Mouse (Mus musculus) spleen, adult 18-20 months (tissue): ENCODE measurements around the gene Ank.

Source experiments
- DNase-seq, 2 experiments: peaks; one replicate each; pipeline ENCODE4 v3.0.0; 2022; ENCODE audit warnings: mixed read lengths in 2 of 2

Gene Ank

DNA sequence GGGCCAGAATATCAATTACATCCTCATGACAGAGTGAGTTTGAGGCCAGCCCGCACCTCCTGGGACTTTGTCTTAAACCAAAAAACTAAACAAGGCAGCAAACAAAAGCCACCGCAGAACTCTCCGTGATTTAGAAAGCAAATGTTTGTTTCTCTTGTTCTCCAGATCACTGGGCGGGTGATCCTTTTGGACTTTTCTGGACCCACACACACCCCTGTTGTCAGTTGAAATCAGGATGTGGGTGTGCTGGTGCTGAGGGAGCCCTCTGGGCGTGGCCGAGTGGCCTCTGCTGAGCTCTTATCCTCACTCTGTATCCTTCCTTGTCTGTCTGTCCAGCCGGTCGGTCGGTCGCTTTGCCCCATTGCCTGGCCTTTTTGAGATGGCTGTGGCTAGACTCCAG, 82.6 kb downstream of the Ank start:
- DNase-seq, result no peak

DNA sequence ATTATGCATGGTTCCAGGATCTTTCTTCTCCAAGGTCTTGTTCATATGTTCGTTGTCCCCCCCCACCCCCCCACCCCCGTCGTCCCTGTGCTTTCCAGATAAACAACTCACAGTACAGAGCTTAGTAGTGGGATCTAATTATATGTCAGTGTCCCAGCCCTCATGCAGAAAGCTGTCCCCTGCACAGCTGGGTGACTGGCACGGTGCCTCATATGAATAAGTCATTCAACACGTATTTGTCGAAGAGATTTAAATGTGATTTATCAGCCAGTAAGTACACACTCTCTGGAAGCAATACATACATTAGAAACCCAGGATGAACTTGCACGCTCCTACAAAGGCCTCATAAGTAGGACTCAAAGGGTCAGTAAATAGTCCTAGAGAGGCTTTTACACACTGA, 83.4 kb downstream of the Ank start:
- no peak for DNase-seq

DNA sequence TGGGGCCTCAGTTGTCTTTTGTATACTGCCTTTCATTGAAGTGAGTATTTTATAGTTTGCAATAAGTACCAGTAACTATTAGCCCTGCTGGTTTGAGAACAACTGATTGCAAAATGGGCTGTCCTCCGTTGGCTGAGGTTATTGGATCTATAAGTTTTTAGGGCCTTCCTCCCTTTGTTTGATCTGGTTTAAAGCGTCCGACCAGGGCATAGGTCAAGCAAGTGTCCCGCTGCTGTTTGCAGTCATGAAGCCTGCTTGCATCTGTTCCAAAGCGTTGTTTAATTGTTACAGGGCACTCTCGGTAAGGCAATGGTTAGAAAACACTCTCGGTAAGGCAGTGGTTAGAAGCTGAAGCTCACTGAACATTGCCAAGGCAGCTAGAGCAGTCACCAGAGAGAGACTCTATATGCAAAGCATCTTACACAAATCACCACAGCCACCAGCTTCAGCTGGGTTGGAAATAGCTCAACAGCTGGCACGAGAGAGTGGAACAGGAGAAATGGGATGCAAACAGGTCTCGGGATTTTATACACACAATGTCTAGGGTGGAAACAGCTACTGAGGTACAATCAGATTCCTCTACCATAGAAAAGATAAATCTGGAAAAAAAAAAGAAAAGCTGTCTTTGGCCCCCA, 84.0 kb downstream of the Ank start:
- DNase-seq, result no peak

DNA sequence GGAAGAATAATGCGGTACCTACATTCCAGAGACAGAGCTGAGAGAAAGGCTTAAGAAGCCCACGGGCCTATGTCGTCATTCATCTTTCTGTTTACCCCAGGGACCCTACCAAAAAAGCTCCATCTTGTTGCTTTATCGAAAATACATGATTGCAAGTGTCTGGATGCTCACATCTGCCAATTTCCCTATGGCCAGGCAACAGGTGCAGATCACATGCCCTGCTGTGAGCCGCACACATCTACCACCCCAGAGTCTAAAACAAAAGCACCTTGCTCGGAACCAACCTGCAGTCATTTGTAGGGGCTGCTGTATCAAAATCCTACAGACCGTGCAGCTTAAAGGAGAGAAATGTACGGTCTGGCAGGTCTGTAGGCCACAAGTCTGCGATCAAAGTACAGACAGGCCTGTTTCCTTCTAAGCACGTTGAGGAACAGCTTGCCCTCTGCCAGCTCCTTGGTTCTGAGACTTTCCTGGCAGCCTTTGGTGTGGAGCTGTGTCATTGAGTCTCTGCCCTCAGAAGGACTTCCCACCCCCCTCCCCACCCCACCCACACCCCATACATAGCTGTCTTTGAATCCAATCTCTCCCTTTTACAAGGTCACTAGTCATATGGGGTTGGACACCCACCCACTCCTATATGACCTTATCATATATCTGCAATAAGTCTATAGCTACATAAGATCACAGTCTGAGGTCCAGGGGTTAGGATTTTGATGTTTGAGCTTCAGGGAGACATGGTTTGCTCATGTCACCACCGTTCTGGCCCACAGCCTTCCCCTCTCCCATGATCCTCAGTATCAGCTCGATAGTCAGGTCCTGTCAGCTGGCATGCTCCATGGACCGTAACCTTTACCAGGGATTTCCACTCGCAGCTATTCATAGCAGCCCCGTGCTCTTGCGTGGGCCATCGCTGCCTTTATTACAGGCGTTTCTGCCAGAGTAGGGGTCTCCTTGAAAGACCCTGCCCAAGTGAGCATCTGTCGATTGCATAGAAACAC, 84.9 kb downstream of the Ank start:
- no peak for DNase-seq

DNA sequence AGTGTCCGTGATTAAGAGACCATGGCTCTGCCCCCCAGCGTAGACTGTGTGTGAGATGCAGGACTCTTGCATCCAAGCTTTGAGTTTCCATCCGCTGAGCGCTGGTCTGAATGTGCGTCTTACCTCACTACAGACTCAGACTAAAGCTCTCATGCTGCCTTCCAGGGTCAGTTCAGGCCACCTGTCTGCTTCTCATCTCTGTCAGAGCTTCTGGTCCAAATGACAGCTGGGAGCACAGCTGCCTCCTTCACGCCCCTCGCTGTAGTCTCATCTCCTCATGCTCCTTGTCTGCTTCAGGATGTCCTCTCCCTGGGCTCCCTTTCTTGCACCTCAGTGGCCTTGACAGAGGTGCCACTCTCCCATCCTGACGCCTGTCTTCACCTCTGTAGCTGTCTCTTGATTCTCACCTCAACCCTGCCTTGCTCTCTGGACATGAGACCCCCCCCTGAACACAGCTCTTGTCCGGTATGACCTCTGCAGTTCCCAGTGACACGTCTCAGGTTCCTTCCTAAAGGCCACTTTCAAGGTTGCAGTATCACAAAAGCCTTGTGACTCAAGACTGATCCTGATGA, 85.7 kb downstream of the Ank start:
- DNase-seq, result no peak

DNA sequence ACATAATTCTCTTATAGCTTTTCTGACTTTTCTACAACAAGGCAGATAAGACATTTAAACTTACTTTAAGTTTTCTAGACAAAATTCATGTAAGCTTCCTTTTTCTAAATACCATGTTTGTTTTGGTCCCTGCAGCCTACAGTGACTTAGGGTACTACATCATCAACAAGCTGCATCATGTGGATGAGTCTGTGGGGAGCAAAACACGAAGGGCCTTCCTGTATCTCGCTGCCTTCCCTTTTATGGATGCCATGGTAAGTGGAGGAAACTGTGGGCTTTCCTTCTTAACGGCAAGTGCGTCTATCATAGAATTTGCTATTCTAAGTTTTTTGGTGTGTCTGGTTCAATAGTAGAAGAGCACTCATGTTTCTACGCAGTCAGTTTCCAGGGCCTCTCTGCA, 87.1 kb downstream of the Ank start:
- DNase-seq, result no peak

DNA sequence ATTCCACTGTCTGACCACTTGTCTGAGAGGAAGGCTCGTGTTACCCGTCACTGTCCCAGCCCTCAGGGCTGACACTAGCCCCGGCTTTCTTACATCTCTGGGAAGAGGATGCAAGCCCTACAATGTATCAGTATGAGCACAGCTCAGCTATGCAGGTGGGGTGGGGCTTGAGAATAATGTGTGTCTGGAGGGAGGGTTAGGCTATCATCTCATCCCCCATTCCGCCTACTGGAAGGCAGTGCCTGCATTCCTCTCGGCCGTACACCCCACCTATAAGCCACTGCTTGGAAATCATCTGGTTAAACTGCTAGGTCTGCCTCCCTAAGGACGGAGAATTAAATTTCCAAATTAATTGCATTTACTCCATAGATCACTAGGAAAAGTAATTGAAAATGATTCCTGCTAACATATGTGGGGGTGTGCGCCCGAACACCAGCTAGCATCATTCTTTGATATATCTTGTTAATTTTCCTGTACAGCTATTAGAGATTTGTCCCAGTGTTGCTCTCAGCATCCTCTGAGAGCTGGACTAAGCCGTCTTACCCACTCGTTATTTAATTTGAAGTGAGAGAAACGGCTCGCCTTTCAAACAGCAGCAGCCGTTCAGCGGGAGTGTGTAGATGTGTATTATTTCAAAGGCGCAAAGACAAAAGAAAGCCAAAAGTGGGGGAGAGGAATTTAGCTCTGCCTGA, 92.1 kb downstream of the Ank start:
- DNase-seq, result no peak

DNA sequence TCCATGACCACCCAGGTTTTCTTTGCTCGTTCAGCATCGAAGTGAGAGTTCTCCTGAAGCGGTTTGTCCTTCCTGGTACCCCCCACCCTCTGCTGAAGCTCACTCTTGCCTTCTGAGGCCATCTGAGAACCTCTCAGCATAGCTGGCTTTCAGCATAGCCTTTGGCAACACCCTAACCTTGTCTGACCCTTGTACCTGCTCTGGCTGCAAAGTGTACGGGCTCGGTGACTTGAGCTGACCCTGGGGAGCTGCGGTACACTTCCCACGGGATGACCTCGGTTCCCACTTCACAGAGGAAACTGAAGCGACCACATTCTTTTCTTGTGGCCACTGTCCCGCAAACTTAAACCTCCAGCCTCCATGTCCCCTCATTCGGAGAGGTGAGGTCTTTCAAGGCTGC, 93.8 kb downstream of the Ank start:
- no peak for DNase-seq

DNA sequence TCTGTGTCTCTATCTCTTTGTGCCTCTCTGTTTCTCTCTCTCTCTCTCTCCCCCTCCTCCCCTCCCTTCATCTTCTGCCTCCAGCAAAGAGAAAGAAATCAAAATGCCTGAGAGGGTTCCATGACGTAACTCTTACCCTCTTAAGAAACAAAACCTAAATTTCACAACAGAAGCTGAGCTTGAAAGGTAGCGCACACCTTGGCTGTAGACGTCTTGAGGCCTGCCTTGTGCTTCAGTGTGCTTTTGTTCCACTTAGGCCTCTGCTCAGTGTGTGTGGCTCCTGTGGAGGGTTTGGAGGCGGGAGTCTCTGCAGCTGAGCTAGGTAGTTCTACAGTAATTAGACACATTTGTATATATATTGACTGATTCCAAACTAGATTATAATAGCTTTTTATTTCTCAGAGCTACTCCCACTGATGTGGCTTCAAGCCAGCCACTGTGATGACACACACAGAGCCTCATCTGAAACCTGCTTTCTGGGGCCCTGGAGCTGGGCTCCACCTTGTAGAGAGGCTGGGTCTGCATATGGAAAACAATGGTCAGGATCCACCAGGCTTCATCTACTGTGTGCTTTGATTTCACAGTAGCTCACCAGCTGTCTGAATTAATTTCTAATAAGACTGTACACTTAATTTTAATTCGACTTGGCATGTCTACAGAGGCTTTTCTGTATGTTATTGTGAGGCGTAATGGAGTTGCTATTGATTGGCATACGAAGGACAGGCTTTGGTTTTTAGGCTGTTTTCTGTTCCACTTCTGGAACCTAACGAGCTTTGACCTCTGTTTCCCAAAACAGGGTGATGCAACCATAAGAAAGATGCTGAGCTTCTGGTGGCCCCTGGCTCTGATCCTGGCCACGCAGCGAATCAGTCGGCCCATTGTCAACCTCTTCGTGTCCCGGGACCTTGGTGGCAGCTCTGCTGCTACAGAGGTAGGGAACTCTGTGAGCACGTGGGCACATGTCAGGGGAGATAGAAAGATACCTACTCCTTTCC, 97.9 kb downstream of the Ank start:
- no peak for DNase-seq

DNA sequence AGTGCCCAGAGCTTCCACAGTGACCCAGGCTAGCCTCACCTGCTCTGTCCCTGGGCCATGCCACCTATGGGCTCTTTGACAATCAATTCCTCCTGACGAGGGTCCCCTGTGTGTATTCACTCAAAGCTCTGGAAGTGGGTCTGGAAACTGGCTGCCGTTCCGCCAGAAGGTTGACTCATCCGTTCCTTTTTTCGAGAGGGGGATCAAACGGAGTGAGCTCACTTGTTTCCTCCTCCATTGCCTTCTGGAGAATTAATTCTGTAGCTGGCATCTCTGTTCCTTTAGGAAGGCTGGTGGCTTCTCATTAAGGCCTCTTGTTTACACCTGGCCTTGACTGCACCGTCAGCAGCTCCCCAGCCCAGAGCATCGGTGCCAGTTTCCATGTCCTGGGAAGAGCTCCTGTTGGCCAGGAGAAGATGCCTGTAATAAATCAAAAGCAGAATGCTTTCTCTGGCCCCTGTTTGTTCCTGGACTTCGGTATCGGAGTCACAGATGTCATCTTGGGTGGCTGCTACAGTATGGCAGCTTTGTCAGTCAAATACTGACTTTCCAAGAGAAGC, 99.2 kb downstream of the Ank start:
- DNase-seq, result no peak

DNA sequence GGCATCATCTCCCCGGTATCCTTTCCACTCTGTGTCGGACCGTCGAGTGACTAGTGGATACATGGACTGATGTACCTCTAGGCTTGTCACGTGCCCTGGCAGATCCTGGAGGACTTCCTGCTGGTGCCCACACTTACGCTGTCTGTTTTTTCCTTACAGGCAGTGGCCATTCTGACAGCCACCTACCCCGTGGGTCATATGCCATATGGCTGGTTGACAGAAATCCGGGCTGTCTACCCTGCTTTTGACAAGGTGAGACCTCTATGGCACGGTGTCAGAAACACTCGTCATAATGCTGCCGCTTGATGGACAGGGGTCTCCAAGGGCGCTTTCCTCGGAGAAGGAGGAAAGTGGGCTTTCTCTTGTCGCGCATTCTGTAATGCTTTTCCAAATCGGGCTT, 100.9 kb downstream of the Ank start:
- no peak for DNase-seq

DNA sequence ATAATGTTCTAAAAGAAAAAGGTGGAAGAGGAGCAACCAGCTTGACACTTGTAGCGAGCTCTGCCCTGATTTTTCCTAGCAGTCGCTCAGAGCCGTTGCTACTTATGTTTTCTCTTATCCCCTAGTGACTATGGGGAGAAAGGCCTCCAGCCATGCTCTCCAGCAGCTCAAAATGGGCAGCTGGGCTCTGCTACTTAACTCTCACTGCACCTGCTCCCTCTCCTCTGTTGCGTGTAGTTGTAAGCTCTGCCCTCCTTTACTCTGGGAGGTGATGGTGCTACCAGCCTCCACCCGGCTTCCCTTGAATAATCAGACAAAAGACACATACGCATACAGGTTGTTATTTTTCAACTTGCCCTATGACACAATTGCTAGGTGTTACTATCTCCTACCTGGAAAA, 101.9 kb downstream of the Ank start:
- no peak for DNase-seq

DNA sequence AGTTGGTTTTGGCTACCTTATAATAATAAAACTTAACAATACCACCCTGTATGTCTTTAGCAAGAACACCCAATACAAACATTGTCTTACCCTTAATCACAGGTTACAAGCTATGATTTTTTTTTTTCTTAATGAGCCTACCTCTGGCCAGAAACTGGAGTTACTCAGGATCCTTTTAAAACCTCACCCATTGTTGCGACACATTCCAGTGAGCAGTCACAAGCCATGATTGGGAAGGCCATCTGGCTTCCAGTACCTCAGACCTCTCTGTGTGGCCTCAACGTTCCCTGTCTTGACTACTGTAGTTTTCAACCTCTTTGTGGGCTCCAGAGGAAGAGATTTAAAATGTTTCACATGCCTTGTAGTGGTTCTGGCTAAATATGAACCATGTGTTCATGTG, 103.4 kb downstream of the Ank start:
- DNase-seq, result no peak

DNA sequence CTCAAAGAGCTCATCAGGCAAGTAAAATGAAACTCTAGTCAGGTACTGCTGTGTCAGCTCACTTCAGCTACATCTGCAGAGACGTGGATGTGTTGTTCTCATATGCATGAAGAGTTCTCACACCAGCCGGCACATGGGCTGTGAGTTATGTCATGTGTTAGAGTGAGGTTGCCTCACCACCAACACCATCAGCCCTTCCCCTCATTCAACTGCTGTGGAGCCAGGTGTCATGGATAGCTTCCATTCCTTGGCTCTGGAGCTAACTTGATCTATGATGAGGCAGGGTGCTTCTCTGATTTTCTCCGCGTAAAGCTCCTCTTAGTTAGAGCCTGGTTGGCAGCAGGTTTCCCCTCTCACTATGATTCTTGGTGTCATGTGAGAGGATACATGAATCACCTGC, 103.9 kb downstream of the Ank start:
- no peak for DNase-seq

DNA sequence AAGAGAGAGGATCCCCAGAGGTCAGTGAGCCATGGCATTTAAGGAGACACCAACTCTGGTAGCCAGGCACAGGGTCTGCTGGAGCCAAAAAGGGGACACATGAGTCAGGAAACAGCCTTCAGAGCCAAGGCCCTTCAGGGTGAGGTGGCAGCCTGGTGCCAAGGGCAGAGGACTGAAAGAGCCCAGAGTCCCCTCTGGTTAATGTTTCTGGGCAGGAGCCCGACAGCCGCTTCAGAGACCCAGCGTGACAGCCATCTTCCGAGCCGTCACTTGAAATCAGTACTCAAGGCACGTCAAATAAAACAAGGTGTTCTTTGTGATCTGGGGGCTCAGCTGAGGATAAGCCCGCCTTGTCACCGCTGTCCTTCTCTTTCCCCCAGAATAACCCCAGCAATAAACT, 104.7 kb downstream of the Ank start:
- DNase-seq, result no peak

DNA sequence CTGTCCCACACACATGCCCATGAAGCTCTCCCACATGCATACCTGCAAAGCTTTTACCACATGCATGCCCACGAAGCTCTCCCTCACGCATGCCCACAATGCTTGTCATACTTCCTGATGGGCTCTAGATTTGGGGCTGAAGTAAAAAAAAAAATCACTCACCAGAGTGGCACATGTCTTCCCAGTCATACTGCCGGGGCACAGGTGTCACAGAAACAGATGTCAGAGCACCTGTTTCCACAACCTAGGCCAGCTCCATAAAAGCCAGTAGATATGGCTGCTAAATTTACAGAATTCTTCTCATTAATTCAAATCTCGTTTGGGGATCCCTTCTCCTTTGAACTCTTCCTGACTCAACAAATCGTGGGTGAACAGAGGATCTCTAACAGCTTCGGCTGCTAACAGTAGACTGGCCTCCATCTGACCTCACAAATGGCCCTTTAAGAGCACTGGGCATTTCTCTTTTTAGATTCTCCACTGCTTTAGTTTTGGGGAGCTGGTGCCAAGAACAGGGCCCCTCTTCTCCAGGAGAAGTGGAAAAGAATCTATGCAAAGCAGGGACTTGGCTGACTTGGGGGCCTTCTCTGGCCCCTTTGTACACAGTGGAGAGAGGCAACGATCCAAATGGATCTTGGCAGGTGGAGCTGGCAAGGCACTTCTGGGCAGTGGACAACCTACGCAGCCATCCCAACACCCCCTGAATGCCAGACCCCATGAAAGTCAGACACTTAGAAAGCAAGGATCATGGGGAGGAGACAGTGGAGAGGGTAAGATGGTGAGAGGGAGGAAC, 108.7 kb downstream of the Ank start:
- DNase-seq, result no peak

DNA sequence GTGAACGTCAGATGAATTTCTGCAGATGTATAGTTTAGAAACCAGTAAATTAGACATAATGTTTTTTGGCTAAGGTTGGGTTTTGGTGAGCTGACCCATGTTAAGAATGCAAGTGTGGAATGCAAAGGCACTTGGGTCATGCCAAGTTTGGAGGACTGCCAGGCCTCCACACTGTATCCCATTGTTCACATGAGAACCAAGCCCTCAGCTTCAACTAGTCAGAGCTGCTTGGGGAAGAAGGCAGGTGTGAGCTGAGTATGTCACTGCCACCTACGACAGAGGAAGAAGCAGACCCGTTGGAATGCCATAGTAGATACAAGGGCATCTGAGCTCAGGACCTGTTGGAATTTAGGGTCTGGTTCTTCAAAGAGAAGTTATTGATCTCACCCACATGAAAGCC, 109.5 kb downstream of the Ank start:
- no peak for DNase-seq

DNA sequence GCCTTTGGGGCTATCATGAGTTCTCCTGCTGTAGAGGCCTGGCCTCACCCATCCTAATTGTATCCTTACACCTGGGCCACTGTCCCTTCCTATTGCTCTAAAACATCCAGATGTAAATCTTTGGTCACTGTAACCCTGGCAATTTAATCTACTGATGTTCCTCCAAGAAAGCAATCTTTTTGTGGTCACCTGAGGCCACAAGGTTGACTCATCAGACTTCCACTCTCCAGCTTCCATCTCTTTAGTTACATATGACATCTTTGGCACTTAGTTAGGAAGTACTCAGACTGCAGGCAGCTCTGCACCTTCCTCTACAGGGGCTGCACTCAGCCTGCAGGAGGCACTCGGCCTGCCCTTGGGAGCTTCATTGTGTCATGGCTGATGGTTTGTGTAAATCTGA, 110.4 kb downstream of the Ank start:
- DNase-seq, result no peak

DNA sequence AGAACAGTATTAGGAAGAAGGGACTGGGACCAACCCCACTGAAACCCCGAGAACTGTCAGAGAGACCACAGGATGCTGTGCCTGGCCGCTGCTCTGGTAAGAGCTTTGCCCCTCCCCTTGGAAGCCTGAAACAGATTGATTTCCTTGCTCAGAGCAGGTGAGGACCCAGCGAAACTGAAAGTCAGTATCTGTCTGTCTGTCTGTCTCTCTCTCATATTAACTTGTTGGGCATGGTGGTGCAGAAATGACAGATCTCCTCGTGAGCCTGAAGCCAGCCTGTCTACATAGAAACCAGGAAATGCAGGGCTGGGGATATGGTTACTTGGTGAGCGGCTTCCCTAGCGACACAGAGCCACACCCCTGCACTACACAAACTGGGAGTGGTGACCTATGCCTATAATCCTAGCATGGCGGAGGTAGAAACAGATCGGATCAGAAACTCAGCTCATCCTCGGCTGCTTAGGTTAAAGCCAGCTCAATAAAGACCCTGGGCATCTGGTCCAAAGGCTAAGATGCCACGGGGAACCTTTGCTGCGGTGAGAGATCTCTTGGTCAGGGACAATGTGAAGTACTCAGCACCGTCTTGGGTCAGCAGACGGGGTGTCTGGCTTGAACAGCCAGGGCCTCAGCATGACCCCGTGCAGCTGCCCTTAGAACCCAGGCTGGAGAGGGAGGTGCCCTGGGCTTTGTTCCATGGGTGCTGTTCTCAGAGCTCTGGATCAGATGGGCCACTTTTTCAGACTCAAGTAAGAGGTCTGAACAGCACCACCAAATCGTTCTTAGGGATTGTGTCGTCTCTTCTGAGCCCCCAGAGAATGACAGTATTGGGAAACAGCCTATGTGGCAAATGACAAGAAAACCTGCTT, 111.7 kb downstream of the Ank start:
- no peak for DNase-seq

DNA sequence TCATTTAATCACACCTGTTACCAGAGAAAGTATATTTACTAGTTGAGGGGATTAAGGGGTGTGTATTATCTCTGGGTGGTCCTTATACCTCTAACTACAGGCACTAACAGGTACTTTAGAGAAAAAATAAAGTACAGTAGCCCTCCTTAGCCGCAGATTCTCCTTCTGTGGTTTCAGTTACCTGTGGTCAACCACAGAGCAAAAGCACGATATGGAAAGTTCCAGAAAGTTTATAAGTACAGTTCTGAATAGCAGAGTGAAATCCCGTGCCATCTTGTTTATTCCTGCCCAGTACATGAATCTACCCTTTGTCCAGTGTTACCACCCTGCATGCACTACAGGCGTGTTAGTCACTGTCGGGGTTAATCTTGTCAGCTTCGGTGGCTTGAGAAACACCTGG, 112.4 kb downstream of the Ank start:
- no peak for DNase-seq
